Mouse (Mus musculus) hindbrain, postnatal 0 days (tissue): ENCODE measurements at regions not wholly inside any gene's neighbourhood (a gene's known extent, or its start where the extent isn't known, plus 50 kb on each side); places are given as distances from the start of the nearest gene placed in this dataset.

Experiments used
- ATAC-seq: fragments of 200-750 bp; cut with Nextera tagmentation; 2 replicates; pipeline ENCODE4 v1.8.0; 2017; ENCODE audit warnings: mild to moderate bottlenecking, moderate TSS enrichment, moderate library complexity
- DNase-seq: peaks from one replicate; pipeline ENCODE4 v3.0.0-alpha.2; 2015; ENCODE audit warnings: low spot score
- H3K27ac ChIP-seq: fragments of 300-500 bp; sonication (generic); 2 replicates; pipeline ENCODE4 v1.5.1; 2014; ENCODE audit warnings: mild to moderate bottlenecking
- H3K27me3 ChIP-seq: fragments of 300-500 bp; sonication (generic); 2 replicates; pipeline ENCODE4 v1.6.1; 2014; ENCODE audit warnings: low read length, mixed read lengths; ENCODE audit not compliant: insufficient read depth
- H3K36me3 ChIP-seq: fragments of 300-500 bp; sonication (generic); 2 replicates; pipeline ENCODE4 v1.6.1; 2014; ENCODE audit warnings: low read length, mixed read lengths; ENCODE audit not compliant: insufficient read depth
- H3K4me1 ChIP-seq: fragments of 300-500 bp; sonication (generic); 2 replicates; pipeline ENCODE4 v1.6.1; 2014; ENCODE audit warnings: antibody characterized with exemption, low read length, mixed read lengths; ENCODE audit not compliant: insufficient read depth
- H3K4me2 ChIP-seq: fragments of 300-500 bp; sonication (generic); 2 replicates; pipeline ENCODE4 v1.6.1; 2014; ENCODE audit warnings: low read depth, mild to moderate bottlenecking, low read length, moderate library complexity, mixed read lengths
- H3K4me3 ChIP-seq: fragments of 300-500 bp; sonication (generic); 2 replicates; pipeline ENCODE4 v1.5.1; 2014; ENCODE audit warnings: low read length
- H3K9ac ChIP-seq: fragments of 300-500 bp; sonication (generic); replicated peaks from 2 replicates; pipeline ENCODE4 v1.6.1; 2014; ENCODE audit warnings: mild to moderate bottlenecking, low read length, moderate library complexity, mixed read lengths
- H3K9me3 ChIP-seq: fragments of 300-500 bp; sonication (generic); 2 replicates; pipeline ENCODE4 v1.6.1; 2016; ENCODE audit warnings: low read length, mixed read lengths
- CTCF ChIP-seq: IDR thresholded peaks from 2 replicates; pipeline ENCODE4 v1.5.1; 2016; ENCODE audit warnings: antibody characterized with exemption, control low read depth, low read depth
- WGBS: fragments of 180-500 bp; shearing (Covaris S2); extraction: QIAGEN DNeasy Blood & Tissue Kit; methylation state at CpG from one replicate; pipeline ENCODE4 v1.1.7; 2014; 5-methylcytosine and 5-hydroxymethylcytosine counted together

DNA sequence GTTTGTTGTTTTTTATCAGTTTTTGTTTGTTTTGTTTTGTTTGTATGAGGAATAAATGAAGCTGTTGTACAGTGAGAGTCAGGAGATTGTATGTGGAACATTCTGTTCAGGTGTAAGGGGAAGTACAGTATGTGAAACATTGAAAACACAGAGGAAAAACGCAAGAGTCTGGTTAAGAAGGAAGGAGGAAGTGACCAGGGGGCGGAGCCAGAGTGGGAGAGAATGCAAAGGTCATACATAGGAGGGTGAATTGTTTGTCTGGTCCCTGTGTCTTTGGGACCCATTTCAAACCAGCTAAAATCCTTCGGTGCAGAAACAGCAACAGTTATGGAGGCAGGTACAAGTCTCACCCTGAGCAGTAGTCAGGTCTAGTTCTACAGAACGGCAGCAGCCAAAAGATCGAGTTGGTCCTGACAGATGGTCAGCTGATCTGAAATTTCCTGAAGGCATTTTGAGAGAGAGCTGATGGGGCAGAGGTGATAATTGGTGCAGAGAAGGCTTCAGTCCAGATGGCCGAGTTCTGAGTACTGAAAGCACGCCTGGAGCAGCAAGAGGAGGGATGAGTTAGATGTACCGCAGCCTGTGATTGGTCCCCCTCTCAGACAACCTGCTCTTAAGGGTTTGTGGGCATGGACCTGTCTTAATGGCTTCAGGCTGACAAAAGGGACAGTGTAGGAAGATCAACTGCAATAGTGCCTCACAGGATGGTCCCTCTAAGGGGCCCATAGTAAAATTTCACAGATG is 179.7 kb upstream of the Chrm3 start:
- no peaks in the 10 kb centered on the region for H3K36me3 ChIP-seq
- ATAC-seq = peak; percentile 53

DNA sequence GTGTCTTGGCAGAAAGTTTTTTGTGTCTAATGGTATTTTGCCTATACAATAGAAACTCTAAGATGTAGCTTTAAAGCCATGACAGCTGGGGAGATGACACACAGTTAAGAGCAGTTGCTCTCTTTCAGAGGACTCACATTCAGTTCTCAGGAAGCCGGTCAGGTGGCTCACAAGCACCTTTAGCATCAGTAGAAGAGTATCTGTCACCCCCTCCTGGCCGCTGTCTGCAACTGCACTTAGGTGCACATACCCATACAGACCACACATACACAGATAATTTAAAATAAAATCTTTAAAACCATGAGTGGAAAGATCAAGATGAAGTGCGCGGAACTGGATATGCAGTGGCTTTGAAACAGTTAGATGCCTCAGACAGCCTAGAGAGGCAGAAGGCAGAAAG is 178.3 kb upstream of the Chrm3 start:
- ATAC-seq (no peak), DNase-seq (no peak)
- Histone ChIP-seq H3K27ac (no peak overlapping the region), H3K4me3 (no peak overlapping the region), H3K4me2 (no peak overlapping the region), H3K4me1 (no peaks in the 10 kb centered on the region), H3K9ac (no peak overlapping the region), H3K27me3 (no peaks in the 10 kb centered on the region), H3K36me3 (no peaks in the 10 kb centered on the region), H3K9me3 (no peaks in the 10 kb centered on the region)
- WGBS = 76% methylated on average over 4 of the region's 4 CpGs
- peak; percentile 44 for TF ChIP-seq CTCF

More for the DNA sequence above, 179.7 kb upstream of the Chrm3 start:
- H3K9me3 ChIP-seq = no peaks in the 10 kb centered on the region
- WGBS = 78% methylated on average over 8 of the region's 8 CpGs
- no peak overlapping the region for H3K9ac ChIP-seq
- TF ChIP-seq CTCF = no peak
- no peak overlapping the region for H3K4me2 ChIP-seq
- no peak for DNase-seq
- no peak overlapping the region for H3K4me3 ChIP-seq
- H3K4me1 ChIP-seq = no peaks in the 10 kb centered on the region
- no peaks in the 10 kb centered on the region for H3K27me3 ChIP-seq
- H3K27ac ChIP-seq = no peak overlapping the region

DNA sequence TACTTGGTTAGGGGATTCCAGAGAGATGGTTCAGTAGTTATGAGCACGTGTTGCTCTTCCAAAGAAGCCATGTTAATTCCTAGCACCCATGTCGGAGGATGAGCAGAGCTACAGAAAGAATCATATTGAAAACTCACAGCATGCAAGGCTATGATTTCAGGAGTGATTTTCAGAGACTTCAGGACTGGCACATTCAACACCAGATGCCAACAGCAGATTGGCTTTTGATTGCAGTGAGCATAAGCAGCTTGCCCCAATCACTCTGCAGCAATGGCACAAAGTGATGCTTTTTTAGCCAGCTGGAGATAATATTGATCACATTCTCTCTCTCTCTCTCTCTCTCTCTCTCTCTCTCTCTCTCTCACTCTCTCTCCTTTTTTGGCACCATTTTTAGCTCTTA is 166.6 kb upstream of the Chrm3 start:
- H3K4me2 ChIP-seq = no peak overlapping the region
- no peaks in the 10 kb centered on the region for H3K36me3 ChIP-seq
- H3K4me3 ChIP-seq = no peak overlapping the region
- TF ChIP-seq CTCF = no peak
- whole genome bisulfite sequencing = 82% methylated on average over 2 of the region's 2 CpGs
- no peak overlapping the region for H3K27ac ChIP-seq
- DNase-seq (peak; percentile 11), ATAC-seq (no peak)
- H3K4me1 ChIP-seq = no peaks in the 10 kb centered on the region
- no peaks in the 10 kb centered on the region for H3K27me3 ChIP-seq
- H3K9me3 ChIP-seq = no peaks in the 10 kb centered on the region
- no peak overlapping the region for H3K9ac ChIP-seq

DNA sequence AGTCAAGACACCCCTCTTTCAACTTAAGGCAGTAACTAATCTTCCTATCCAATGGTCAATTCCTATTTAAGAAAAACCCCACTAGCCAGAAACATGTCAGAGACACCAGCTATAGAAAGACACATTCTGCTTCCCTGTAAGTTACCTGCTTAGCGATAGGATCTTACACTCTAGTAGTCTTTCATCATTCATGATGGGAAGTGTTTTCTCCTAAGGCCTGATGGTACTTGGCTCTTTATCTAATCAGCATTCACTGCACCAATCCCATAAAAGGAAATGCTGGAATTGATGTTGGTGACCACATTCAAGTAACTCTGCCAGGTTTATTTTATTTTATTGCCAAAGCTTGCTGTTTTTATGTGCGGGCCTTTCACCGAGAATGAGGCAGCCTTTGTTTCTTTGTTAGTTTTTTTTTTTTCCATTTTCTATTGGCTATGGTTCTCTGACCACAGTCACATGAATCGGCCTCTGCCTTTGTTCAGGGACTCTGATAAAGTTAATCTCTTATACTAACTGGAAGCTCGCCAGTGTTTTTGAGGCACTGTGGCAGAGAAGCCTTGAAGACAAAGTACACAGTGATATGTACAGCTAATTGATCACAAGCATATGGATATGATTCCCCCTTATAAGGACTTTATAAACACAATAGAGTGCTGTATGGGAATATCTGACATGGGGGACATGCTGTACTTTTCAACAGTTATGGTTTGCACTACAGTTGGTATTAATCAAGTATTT is 166.0 kb upstream of the Chrm3 start:
- Histone ChIP-seq H3K9me3 (no peaks in the 10 kb centered on the region), H3K27me3 (no peaks in the 10 kb centered on the region), H3K27ac (no peak overlapping the region), H3K9ac (no peak overlapping the region), H3K4me3 (no peak overlapping the region), H3K4me2 (no peak overlapping the region), H3K36me3 (no peaks in the 10 kb centered on the region), H3K4me1 (no peaks in the 10 kb centered on the region)
- no peak for TF ChIP-seq CTCF
- DNase-seq (no peak), ATAC-seq (no peak)
- 57% methylated on average over 5 of the region's 5 CpGs for WGBS

DNA sequence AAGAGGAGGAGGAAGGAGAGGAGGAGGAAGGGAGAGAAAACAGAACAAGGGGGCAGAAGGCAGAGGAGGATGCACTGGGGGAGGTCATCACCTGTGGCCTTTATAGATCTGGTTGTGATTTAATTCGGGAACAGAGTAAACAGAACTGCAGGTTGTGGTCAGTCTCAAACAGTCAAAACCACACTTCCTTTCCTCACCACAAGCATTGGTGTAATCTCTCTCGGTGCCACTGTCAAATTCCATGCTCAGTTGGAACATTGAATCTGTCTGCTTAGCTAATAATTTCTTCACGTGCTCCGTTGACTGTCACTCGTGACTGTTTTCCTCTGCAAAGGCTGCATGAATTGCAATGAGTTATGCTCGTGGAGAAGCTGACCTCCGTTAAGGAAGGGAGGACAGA is 143.6 kb upstream of the Chrm3 start:
- peak; percentile 1 for DNase-seq
- Histone ChIP-seq H3K36me3 (no peaks in the 10 kb centered on the region), H3K27ac (no peak overlapping the region), H3K4me3 (no peak overlapping the region), H3K27me3 (no peaks in the 10 kb centered on the region), H3K9me3 (no peaks in the 10 kb centered on the region), H3K4me2 (no peak overlapping the region), H3K4me1 (no peaks in the 10 kb centered on the region), H3K9ac (no peak overlapping the region)
- TF ChIP-seq CTCF = no peak
- ATAC-seq = no peak
- WGBS = 46% methylated on average over 7 of the region's 7 CpGs

DNA sequence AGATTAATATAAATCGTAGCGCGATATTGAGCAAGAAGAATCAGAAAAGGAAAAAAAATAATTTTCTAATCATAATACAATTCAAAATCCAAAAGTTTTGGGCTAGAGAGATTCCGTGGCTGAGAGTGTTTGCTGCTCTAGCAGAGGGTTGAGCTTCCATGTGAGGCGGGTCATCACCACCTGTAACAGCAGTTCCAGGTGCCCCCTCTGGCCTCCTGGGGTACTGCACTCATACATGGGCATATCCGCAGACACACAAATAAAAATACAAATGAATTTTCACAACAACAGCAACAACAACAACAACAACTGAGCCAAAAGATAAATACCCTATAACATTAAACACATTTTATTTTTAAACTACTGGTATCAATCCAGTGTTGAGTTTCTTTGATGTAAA is 94.7 kb upstream of the Chrm3 start:
- WGBS = 97% methylated on average over 6 of the region's 6 CpGs
- ATAC-seq = no peak
- DNase-seq = no peak
- H3K4me2 ChIP-seq = no peak overlapping the region
- no peaks in the 10 kb centered on the region for H3K27me3 ChIP-seq
- H3K9ac ChIP-seq = no peak overlapping the region
- no peak overlapping the region for H3K4me3 ChIP-seq
- no peaks in the 10 kb centered on the region for H3K4me1 ChIP-seq
- H3K27ac ChIP-seq = no peak overlapping the region
- peak; percentile 39 for TF ChIP-seq CTCF
- H3K36me3 ChIP-seq = no peaks in the 10 kb centered on the region
- no peaks in the 10 kb centered on the region for H3K9me3 ChIP-seq

DNA sequence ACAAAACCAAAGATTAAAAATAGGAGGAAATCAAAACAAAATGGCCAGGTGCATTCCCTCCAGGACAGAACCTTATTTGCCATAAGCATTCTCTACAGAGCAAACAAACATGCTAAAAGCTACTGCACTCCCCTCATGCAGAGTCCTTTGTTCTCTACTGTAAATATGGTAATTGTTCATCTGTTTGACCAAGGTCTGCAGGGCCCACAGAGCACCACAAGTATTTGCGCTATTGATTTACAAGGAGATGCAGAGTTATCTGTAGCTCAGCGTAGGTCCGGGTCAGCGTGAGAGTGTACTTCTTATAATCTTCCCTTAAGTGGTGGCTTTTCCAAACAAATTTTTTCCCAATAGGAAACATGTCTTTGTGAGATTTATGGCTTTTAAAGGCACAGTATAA is 94.0 kb upstream of the Chrm3 start:
- no peak overlapping the region for H3K4me2 ChIP-seq
- DNase-seq (no peak), ATAC-seq (no peak)
- no peak overlapping the region for H3K9ac ChIP-seq
- no peaks in the 10 kb centered on the region for H3K9me3 ChIP-seq
- WGBS = 81% methylated on average over 4 of the region's 4 CpGs
- no peaks in the 10 kb centered on the region for H3K36me3 ChIP-seq
- no peak overlapping the region for H3K4me3 ChIP-seq
- H3K27ac ChIP-seq = no peak overlapping the region
- no peaks in the 10 kb centered on the region for H3K27me3 ChIP-seq
- no peaks in the 10 kb centered on the region for H3K4me1 ChIP-seq
- TF ChIP-seq CTCF = no peak
